Mouse (Mus musculus) kidney, postnatal 0 days (tissue): ENCODE data around the gene Otulin. TPM values are rescaled to one million over a fixed set of nuclear protein-coding genes. Genes with fewer than 3 reads are reported as not detected.

Experiments
- ATAC-seq: fragments of 200-750 bp; cut with Nextera tagmentation; replicated peaks from 2 replicates; pipeline ENCODE4 v1.8.0; 2017; ENCODE audit warnings: low read depth, moderate number of reproducible peaks, moderate TSS enrichment, moderate library complexity; ENCODE audit not compliant: low FRiP score
- DNase-seq: peaks from one replicate; pipeline ENCODE4 v3.0.0-alpha.2; 2016; ENCODE audit warnings: low spot score
- H3K27ac ChIP-seq: fragments of 300-500 bp; sonication (generic); 2 replicates; pipeline ENCODE4 v1.5.1; 2014; ENCODE audit warnings: mild to moderate bottlenecking
- H3K27me3 ChIP-seq: fragments of 300-500 bp; sonication (generic); 2 replicates; pipeline ENCODE4 v1.6.1; 2014; ENCODE audit warnings: low read length, mixed read lengths; ENCODE audit not compliant: insufficient read depth
- H3K36me3 ChIP-seq: fragments of 300-500 bp; sonication (generic); 2 replicates; pipeline ENCODE4 v1.6.1; 2014; ENCODE audit warnings: low read length, mixed read lengths; ENCODE audit not compliant: insufficient read depth
- H3K4me1 ChIP-seq: fragments of 300-500 bp; sonication (generic); replicated peaks from 2 replicates; pipeline ENCODE4 v1.6.1; 2014; ENCODE audit warnings: antibody characterized with exemption, low read length, mixed read lengths; ENCODE audit not compliant: insufficient read depth
- H3K4me2 ChIP-seq: fragments of 300-500 bp; sonication (generic); 2 replicates; pipeline ENCODE4 v1.6.1; 2014; ENCODE audit warnings: mild to moderate bottlenecking, low read length, moderate library complexity, mixed read lengths
- H3K4me3 ChIP-seq: fragments of 300-500 bp; sonication (generic); replicated peaks from 2 replicates; pipeline ENCODE4 v1.5.1; 2014; ENCODE audit warnings: low read depth, low read length
- H3K9ac ChIP-seq: fragments of 300-500 bp; sonication (generic); 2 replicates; pipeline ENCODE4 v1.6.1; 2014; ENCODE audit warnings: low read depth, low read length
- H3K9me3 ChIP-seq: fragments of 300-500 bp; sonication (generic); replicated peaks from 2 replicates; pipeline ENCODE4 v1.6.1; 2016; ENCODE audit warnings: low read length, inconsistent platforms, mixed read lengths
- CTCF ChIP-seq: IDR thresholded peaks from 2 replicates; pipeline ENCODE4 v1.5.1; 2016; ENCODE audit warnings: antibody characterized with exemption, low read depth, mild to moderate bottlenecking, moderate library complexity
- WGBS: fragments of 180-500 bp; shearing (Covaris S2); extraction: QIAGEN DNeasy Blood & Tissue Kit; methylation state at CpG from one replicate; pipeline ENCODE4 v1.1.7; 2014; 5-methylcytosine and 5-hydroxymethylcytosine counted together
- polyA plus RNA-seq: library from polyadenylated mRNA; unstranded; fragments of >200 nt; fragmentation: Nextera tagmentation; extraction: Ambion mirVana; gene quantifications from 2 replicates; pipeline ENCODE4 v1.2.1, GENCODE M21; 2015

The Otulin gene
- polyA plus RNA-seq, 1 experiment from 2014 or later: 41.1 TPM

DNA sequence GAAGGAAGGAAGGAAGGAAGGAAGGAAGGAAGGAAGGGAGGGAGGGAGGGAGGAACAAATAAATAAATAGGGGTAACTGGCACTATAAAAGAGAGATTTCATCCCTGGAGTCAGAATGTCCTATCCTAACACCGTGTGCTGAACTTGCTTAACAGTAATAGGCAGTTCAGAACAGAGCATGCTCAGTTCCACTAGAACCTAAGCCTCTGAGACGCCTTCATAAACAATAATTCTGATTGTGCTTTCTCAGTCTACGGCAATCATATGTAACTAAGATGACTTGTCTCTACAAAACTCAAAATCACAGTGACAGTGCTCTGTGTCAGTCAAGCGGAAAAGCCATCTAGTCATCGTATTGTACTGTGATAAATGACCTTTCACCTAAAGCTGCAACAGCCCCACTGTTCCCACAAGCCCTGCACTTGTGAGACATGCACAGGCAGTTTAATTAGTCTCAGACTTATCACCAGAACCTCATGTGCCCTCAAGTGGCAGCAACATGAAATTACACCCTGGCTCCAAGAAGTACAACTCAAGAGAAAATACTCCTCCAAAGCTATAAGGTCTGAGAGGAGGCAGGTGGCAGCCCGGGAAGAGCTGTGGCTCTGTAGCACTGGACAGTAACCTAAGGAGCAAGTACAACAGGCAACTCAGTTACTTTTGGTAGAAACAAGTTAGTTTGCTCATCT, 17.8 kb downstream of the Otulin start:
- Histone ChIP-seq H3K9me3 (no peaks in the 10 kb centered on the region), H3K36me3 (peaks cover 23% of the 10 kb centered on the region; the same call in 1 of the 2 replicates), H3K4me3 (no peak overlapping the region), H3K4me2 (no peak overlapping the region), H3K9ac (no peak overlapping the region), H3K27me3 (no peaks in the 10 kb centered on the region), H3K4me1 (no peaks in the 10 kb centered on the region), H3K27ac (no peak overlapping the region)
- 42% methylated on average over 6 of the region's 6 CpGs for WGBS
- ATAC-seq: peak; percentile 71; the same call in 1 of the 2 replicates
- peak; percentile 83 for TF ChIP-seq CTCF
- peak; percentile 86 for DNase-seq

DNA sequence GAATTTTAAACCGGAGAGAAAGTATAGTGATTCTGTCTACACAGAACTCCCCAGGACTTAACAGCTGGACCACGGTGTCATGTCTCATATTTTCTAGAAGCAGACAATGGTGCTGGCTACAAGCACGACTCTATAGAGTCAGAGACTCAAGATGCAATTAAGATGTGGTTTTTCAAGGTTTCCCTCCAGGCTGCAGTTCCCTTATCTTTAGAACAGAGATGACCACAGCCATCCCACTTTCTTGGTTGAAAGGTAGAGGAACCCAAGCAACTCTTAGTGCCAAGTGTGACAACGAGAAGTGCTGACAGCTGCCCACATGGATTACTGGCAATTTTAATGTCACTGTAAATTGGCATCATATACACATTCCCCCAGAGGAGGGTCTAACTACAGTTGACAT, 20.9 kb downstream of the Otulin start:
- H3K9ac ChIP-seq: no peak overlapping the region
- no peaks in the 10 kb centered on the region for H3K27me3 ChIP-seq
- TF ChIP-seq CTCF: no peak
- H3K4me3 ChIP-seq: no peak overlapping the region
- no peak overlapping the region for H3K4me2 ChIP-seq
- peaks cover 25% of the 10 kb centered on the region; the same call in 1 of the 2 replicates for H3K36me3 ChIP-seq
- no peak for ATAC-seq
- no peak for DNase-seq
- H3K9me3 ChIP-seq: no peaks in the 10 kb centered on the region
- H3K27ac ChIP-seq: no peak overlapping the region
- WGBS: 64% methylated on average over 4 of the region's 4 CpGs
- no peaks in the 10 kb centered on the region for H3K4me1 ChIP-seq

DNA sequence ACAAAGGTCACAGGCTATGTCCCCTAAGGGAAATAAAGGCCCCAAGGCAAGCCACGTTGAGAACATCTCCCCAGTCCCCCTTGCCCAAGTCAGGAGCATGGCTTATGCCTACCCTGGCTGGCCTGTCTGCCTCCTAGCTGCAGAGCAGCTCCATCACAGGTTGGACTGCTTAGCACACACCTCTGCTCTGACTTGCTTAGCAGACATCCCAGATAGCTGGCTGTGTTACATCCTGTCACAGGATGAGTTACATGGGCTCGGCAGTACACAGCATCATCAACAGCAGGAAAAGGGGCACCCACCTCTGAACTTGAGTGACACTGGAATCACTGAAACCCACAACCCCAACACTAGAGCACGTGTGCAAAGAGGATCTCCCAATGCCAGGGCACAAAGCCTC, 25.2 kb downstream of the Otulin start:
- 69% methylated on average over 3 of the region's 3 CpGs for WGBS
- Histone ChIP-seq H3K9me3 (no peaks in the 10 kb centered on the region), H3K4me2 (no peak overlapping the region), H3K4me1 (no peaks in the 10 kb centered on the region), H3K27me3 (no peaks in the 10 kb centered on the region), H3K4me3 (no peak overlapping the region), H3K36me3 (peaks cover 17% of the 10 kb centered on the region; the same call in 1 of the 2 replicates), H3K9ac (no peak overlapping the region), H3K27ac (no peak overlapping the region)
- ATAC-seq: no peak
- DNase-seq: no peak
- no peak for TF ChIP-seq CTCF

DNA sequence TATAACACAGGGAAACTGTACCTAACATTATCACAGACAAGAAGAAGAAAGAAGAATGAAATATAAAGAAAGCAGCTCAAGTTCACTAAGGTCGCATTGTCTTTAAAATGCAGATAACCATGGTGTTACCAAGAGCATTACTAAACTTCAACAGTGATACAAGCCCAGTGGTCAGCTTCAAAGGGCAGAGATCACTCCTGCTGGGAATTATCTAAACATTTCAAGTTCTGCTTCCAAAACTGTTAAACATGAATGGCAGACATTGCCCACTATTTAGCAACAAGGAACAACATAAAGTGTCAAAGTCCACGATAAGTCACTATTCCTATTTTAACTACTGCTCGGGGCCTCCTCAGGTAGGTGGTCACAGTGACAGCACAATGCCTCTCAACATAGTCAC, 25.9 kb downstream of the Otulin start:
- no peak for TF ChIP-seq CTCF
- WGBS: 87% methylated on average over 3 of the region's 3 CpGs
- ATAC-seq: no peak

DNA sequence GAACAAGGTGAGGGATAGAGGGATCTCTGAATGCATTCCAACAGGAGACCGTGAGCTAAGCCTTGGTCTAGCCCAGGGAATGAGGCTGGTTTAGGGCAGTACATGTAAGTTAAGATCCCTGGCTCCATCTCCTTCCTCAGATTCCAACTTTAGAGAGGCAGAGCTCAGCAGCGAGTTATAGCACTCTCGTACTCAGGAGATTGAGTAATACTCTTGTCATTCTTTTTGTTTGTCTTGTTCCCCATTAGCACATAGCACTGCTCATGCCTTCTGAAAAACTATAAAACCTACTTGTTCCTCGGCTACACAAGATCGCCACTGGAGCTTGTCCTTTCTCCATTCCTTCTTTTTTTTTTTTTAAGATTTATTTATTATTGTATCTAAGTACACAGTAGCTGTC, 30.0 kb downstream of the Otulin start:
- Histone ChIP-seq H3K36me3 (peaks cover 8% of the 10 kb centered on the region; the same call in 1 of the 2 replicates), H3K27ac (no peak overlapping the region), H3K4me2 (no peak overlapping the region), H3K9ac (no peak overlapping the region), H3K4me1 (no peaks in the 10 kb centered on the region), H3K27me3 (no peaks in the 10 kb centered on the region), H3K9me3 (no peaks in the 10 kb centered on the region), H3K4me3 (no peak overlapping the region)
- DNase-seq (no peak), ATAC-seq (no peak)
- no peak for TF ChIP-seq CTCF
- 85% methylated on average over 5 of the region's 5 CpGs for WGBS

More for the DNA sequence above, 25.9 kb downstream of the Otulin start:
- Histone ChIP-seq H3K4me2 (no peak overlapping the region), H3K27me3 (no peaks in the 10 kb centered on the region), H3K9ac (no peak overlapping the region), H3K4me3 (no peak overlapping the region), H3K36me3 (peaks cover 17% of the 10 kb centered on the region; the same call in 1 of the 2 replicates), H3K4me1 (no peaks in the 10 kb centered on the region), H3K9me3 (no peaks in the 10 kb centered on the region), H3K27ac (no peak overlapping the region)
- DNase-seq: no peak

DNA sequence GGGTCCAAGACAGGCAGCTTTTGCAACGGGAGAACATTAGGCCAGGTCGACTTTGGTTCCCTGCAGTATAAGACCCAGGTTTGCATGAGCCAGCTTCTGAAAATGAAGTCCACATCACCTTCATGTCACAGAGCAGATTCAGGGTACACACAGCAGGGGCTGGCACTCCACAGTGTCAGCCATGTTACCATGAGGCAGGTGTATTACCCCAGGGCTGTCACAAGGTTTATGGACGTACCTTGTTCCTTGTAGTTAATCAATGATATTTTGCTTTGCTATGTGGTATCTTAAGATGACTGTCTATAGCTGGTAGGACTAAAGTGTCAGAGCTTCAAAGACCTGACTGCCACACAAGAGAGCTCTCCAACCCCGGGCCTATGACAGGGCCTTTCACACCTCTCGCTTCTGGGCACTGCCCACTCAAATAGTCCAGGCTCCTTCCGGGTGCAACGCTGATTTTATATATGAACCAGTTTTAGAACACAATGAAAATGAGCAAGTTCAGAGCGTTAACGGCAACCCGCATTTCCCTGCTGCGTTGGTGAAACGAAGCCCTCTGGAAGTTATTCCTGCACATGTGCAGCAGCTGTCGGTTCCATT, 31.6 kb downstream of the Otulin start:
- Histone ChIP-seq H3K36me3 (peaks cover 12% of the 10 kb centered on the region; the same call in 1 of the 2 replicates), H3K4me2 (no peak overlapping the region), H3K9me3 (no peaks in the 10 kb centered on the region), H3K27me3 (no peaks in the 10 kb centered on the region), H3K4me1 (no peaks in the 10 kb centered on the region), H3K9ac (no peak overlapping the region), H3K27ac (no peak overlapping the region), H3K4me3 (no peak overlapping the region)
- DNase-seq (no peak), ATAC-seq (no peak; the same call in 1 of the 2 replicates)
- 75% methylated on average over 13 of the region's 13 CpGs for WGBS
- TF ChIP-seq CTCF: no peak
